Mouse (Mus musculus): Measurements from ENCODE around the gene Rnf39. TPM values are rescaled to one million over a fixed set of nuclear protein-coding genes. Genes with fewer than 3 reads are reported as not detected.

The Rnf39 gene
- total and polyA plus RNA-seq, 2 experiments from 2014 or later, result 2.5 to 4.2 TPM

- Histone ChIP-seq H3K9ac (replicated peaks; ENCODE audit: low read length) (no peak overlapping the region), H3K9me3 (ENCODE audit: low read length) (no peaks in the 10 kb centered on the region), H3K27ac (no peak overlapping the region), H3K36me3 (ENCODE audit: insufficient read depth, low read length) (no peaks in the 10 kb centered on the region), H3K4me3 (ENCODE audit: low read length) (no peak overlapping the region), H3K4me1 (ENCODE audit: insufficient read depth, low read length) (no peaks in the 10 kb centered on the region), H3K27me3 (ENCODE audit: insufficient read depth, low read length) (no peaks in the 10 kb centered on the region; the same call in 1 of the 2 replicates), H3K4me2 (ENCODE audit: low read depth, low read length) (no peak overlapping the region)
- TF ChIP-seq CTCF (IDR thresholded peaks at IDR 0.05; ENCODE audit: low read depth), result no peak
- DNase-seq (ENCODE audit: low spot score) (no peak), ATAC-seq (no peak)
- 74% methylated on average over 3 of the region's 3 CpGs for WGBS
These were observed 49.8 kb downstream of the Rnf39 start for GRCm38 (mm10) chr17:36992336-36993104.

- H3K27ac ChIP-seq, result no peak overlapping the region
- DNase-seq (ENCODE audit: low spot score) (no peak), ATAC-seq (no peak)
- no peaks in the 10 kb centered on the region for H3K4me1 ChIP-seq (ENCODE audit: insufficient read depth, low read length)
- H3K9me3 ChIP-seq (ENCODE audit: low read length), result no peaks in the 10 kb centered on the region
- no peaks in the 10 kb centered on the region; the same call in 1 of the 2 replicates for H3K27me3 ChIP-seq (ENCODE audit: insufficient read depth, low read length)
- H3K36me3 ChIP-seq (ENCODE audit: insufficient read depth, low read length), result no peaks in the 10 kb centered on the region
- no peak overlapping the region for H3K4me2 ChIP-seq (ENCODE audit: low read depth, low read length)
- H3K9ac ChIP-seq (replicated peaks; ENCODE audit: low read length), result no peak overlapping the region
- 95% methylated on average over 4 of the region's 4 CpGs for WGBS
- no peak for TF ChIP-seq CTCF (IDR thresholded peaks at IDR 0.05; ENCODE audit: low read depth)
- H3K4me3 ChIP-seq (ENCODE audit: low read length), result no peak overlapping the region
These were observed 51.1 kb downstream of the Rnf39 start for GRCm38 (mm10) chr17:36993770-36994325.

GRCm38 (mm10) chr17:36994528-36994927 is 51.8 kb downstream of the Rnf39 start:
- ATAC-seq, result no peak
- 90% methylated on average over 2 of the region's 2 CpGs for WGBS
- no peak overlapping the region for H3K4me3 ChIP-seq (ENCODE audit: low read length)

GRCm38 (mm10) chr17:36995448-36995847 is 52.7 kb downstream of the Rnf39 start:
- WGBS, result 55% methylated on average over 3 of the region's 3 CpGs
- H3K9me3 ChIP-seq (ENCODE audit: low read length), result no peaks in the 10 kb centered on the region

More at GRCm38 (mm10) chr17:36994528-36994927, 51.8 kb downstream of the Rnf39 start:
- H3K4me2 ChIP-seq (ENCODE audit: low read depth, low read length), result no peak overlapping the region
- no peak overlapping the region for H3K27ac ChIP-seq
- no peaks in the 10 kb centered on the region for H3K36me3 ChIP-seq (ENCODE audit: insufficient read depth, low read length)
- TF ChIP-seq CTCF (IDR thresholded peaks at IDR 0.05; ENCODE audit: low read depth), result no peak
- H3K9ac ChIP-seq (replicated peaks; ENCODE audit: low read length), result no peak overlapping the region
- H3K9me3 ChIP-seq (ENCODE audit: low read length), result no peaks in the 10 kb centered on the region
- DNase-seq (ENCODE audit: low spot score), result no peak
- H3K27me3 ChIP-seq (ENCODE audit: insufficient read depth, low read length), result no peaks in the 10 kb centered on the region; the same call in 1 of the 2 replicates
- H3K4me1 ChIP-seq (ENCODE audit: insufficient read depth, low read length), result no peaks in the 10 kb centered on the region

GRCm38 (mm10) chr17:36997033-36997735 is 54.5 kb downstream of the Rnf39 start:
- Histone ChIP-seq H3K9me3 (ENCODE audit: low read length) (no peaks in the 10 kb centered on the region), H3K9ac (replicated peaks; ENCODE audit: low read length) (no peak overlapping the region), H3K4me1 (ENCODE audit: insufficient read depth, low read length) (no peaks in the 10 kb centered on the region), H3K4me2 (ENCODE audit: low read depth, low read length) (no peak overlapping the region), H3K27ac (no peak overlapping the region), H3K4me3 (ENCODE audit: low read length) (no peak overlapping the region), H3K36me3 (ENCODE audit: insufficient read depth, low read length) (no peaks in the 10 kb centered on the region), H3K27me3 (ENCODE audit: insufficient read depth, low read length) (no peaks in the 10 kb centered on the region)
- DNase-seq (ENCODE audit: low spot score), result peak; percentile 86
- 28% methylated on average over 7 of the region's 7 CpGs for WGBS
- ATAC-seq, result peak; percentile 73; the same call in 1 of the 2 replicates
- peak; percentile 82 for TF ChIP-seq CTCF (IDR thresholded peaks at IDR 0.05; ENCODE audit: low read depth)

More at GRCm38 (mm10) chr17:36995448-36995847, 52.7 kb downstream of the Rnf39 start:
- no peak overlapping the region for H3K4me3 ChIP-seq (ENCODE audit: low read length)
- no peak for ATAC-seq
- no peaks in the 10 kb centered on the region for H3K27me3 ChIP-seq (ENCODE audit: insufficient read depth, low read length)
- no peak for DNase-seq (ENCODE audit: low spot score)
- no peak overlapping the region for H3K27ac ChIP-seq
- H3K9ac ChIP-seq (replicated peaks; ENCODE audit: low read length), result no peak overlapping the region
- H3K36me3 ChIP-seq (ENCODE audit: insufficient read depth, low read length), result no peaks in the 10 kb centered on the region
- no peak overlapping the region for H3K4me2 ChIP-seq (ENCODE audit: low read depth, low read length)
- H3K4me1 ChIP-seq (ENCODE audit: insufficient read depth, low read length), result no peaks in the 10 kb centered on the region
- TF ChIP-seq CTCF (IDR thresholded peaks at IDR 0.05; ENCODE audit: low read depth), result no peak

Other genes starting within 250 kb of the Rnf39 start
- not detected in 2 replicates for gene H2-M10.5, start 170.0 kb upstream of the Rnf39 start, total RNA-seq (2014; rRNA removed)
- gene H2-M10.5, start 170.0 kb upstream of the Rnf39 start, polyA plus RNA-seq (2015; fragmentation: Nextera tagmentation; extraction: Ambion mirVana), result not detected in 2 replicates
- gene H2-M10.6, start 130.7 kb upstream of the Rnf39 start, total RNA-seq (2014; rRNA removed), result not detected in 2 replicates
- gene H2-M10.6, start 130.7 kb upstream of the Rnf39 start, polyA plus RNA-seq (2015; fragmentation: Nextera tagmentation; extraction: Ambion mirVana), result not detected in 2 replicates
- gene Trim26, start 105.8 kb upstream of the Rnf39 start, total RNA-seq (2014; rRNA removed), result 21.6 and 27.9 TPM in 2 replicates
- 46.7 and 50.6 TPM in 2 replicates for gene Trim26, start 105.8 kb upstream of the Rnf39 start, polyA plus RNA-seq (2015; fragmentation: Nextera tagmentation; extraction: Ambion mirVana)
- gene Trim15, start 75.7 kb upstream of the Rnf39 start, total RNA-seq (2014; rRNA removed), result 0.47 TPM in 1 of 2 replicates, not detected in the other
- gene Trim15, start 75.7 kb upstream of the Rnf39 start, polyA plus RNA-seq (2015; fragmentation: Nextera tagmentation; extraction: Ambion mirVana), result 0.40 and 0.66 TPM in 2 replicates
- 0.11 TPM in 1 of 2 replicates, not detected in the other for gene Trim10, start 73.3 kb upstream of the Rnf39 start, total RNA-seq (2014; rRNA removed)
- gene Trim10, start 73.3 kb upstream of the Rnf39 start, polyA plus RNA-seq (2015; fragmentation: Nextera tagmentation; extraction: Ambion mirVana), result 0.19 and 0.23 TPM in 2 replicates
- gene Trim40, start 52.8 kb upstream of the Rnf39 start, total RNA-seq (2014; rRNA removed), result not detected in 2 replicates
- gene Trim40, start 52.8 kb upstream of the Rnf39 start, polyA plus RNA-seq (2015; fragmentation: Nextera tagmentation; extraction: Ambion mirVana), result 0.13 TPM in 1 of 2 replicates, not detected in the other
- gene Trim31, start 44.8 kb upstream of the Rnf39 start, total RNA-seq (2014; rRNA removed), result not detected in 2 replicates
- not detected in 2 replicates for gene Trim31, start 44.8 kb upstream of the Rnf39 start, polyA plus RNA-seq (2015; fragmentation: Nextera tagmentation; extraction: Ambion mirVana)
- gene Ppp1r11, start 8.8 kb downstream of the Rnf39 start, total RNA-seq (2014; rRNA removed), result 28.4 and 28.5 TPM in 2 replicates
- gene Ppp1r11, start 8.8 kb downstream of the Rnf39 start, polyA plus RNA-seq (2015; fragmentation: Nextera tagmentation; extraction: Ambion mirVana), result 143 and 145 TPM in 2 replicates
- 45.0 and 52.7 TPM in 2 replicates for gene Znrd1, start 15.6 kb downstream of the Rnf39 start, total RNA-seq (2014; rRNA removed)
- gene Znrd1, start 15.6 kb downstream of the Rnf39 start, polyA plus RNA-seq (2015; fragmentation: Nextera tagmentation; extraction: Ambion mirVana), result 49.3 and 51.2 TPM in 2 replicates
- gene Znrd1as, start 15.7 kb downstream of the Rnf39 start, total RNA-seq (2014; rRNA removed), result 1.3 and 3.2 TPM in 2 replicates
- 3.4 and 4.0 TPM in 2 replicates for gene Znrd1as, start 15.7 kb downstream of the Rnf39 start, polyA plus RNA-seq (2015; fragmentation: Nextera tagmentation; extraction: Ambion mirVana)
- not detected in 2 replicates for gene 2410137M14Rik, start 38.3 kb downstream of the Rnf39 start, total RNA-seq (2014; rRNA removed)
- 0.23 and 0.26 TPM in 2 replicates for gene 2410137M14Rik, start 38.3 kb downstream of the Rnf39 start, polyA plus RNA-seq (2015; fragmentation: Nextera tagmentation; extraction: Ambion mirVana)
- 0.97 and 2.5 TPM in 2 replicates for gene H2-M5, start 46.6 kb downstream of the Rnf39 start, total RNA-seq (2014; rRNA removed)
- gene H2-M5, start 46.6 kb downstream of the Rnf39 start, polyA plus RNA-seq (2015; fragmentation: Nextera tagmentation; extraction: Ambion mirVana), result 1.1 and 1.9 TPM in 2 replicates
- 118 and 137 TPM in 2 replicates for gene Zfp57, start 58.2 kb downstream of the Rnf39 start, total RNA-seq (2014; rRNA removed)
- gene Zfp57, start 58.2 kb downstream of the Rnf39 start, polyA plus RNA-seq (2015; fragmentation: Nextera tagmentation; extraction: Ambion mirVana), result 118 and 129 TPM in 2 replicates
- 0.52 TPM in 1 of 2 replicates, not detected in the other for gene Mog, start 80.5 kb downstream of the Rnf39 start, total RNA-seq (2014; rRNA removed)
- 1.5 and 1.7 TPM in 2 replicates for gene Mog, start 80.5 kb downstream of the Rnf39 start, polyA plus RNA-seq (2015; fragmentation: Nextera tagmentation; extraction: Ambion mirVana)
- 519 and 527 TPM in 2 replicates for gene Gabbr1, start 103.0 kb downstream of the Rnf39 start, total RNA-seq (2014; rRNA removed)
- 93.4 and 98.3 TPM in 2 replicates for gene Gabbr1, start 103.0 kb downstream of the Rnf39 start, polyA plus RNA-seq (2015; fragmentation: Nextera tagmentation; extraction: Ambion mirVana)
- gene Olfr90, start 145.6 kb downstream of the Rnf39 start, total RNA-seq (2014; rRNA removed), result not detected in 2 replicates
- gene Olfr90, start 145.6 kb downstream of the Rnf39 start, polyA plus RNA-seq (2015; fragmentation: Nextera tagmentation; extraction: Ambion mirVana), result not detected in 2 replicates
- gene Olfr91, start 155.4 kb downstream of the Rnf39 start, total RNA-seq (2014; rRNA removed), result not detected in 2 replicates
- gene Olfr91, start 155.4 kb downstream of the Rnf39 start, polyA plus RNA-seq (2015; fragmentation: Nextera tagmentation; extraction: Ambion mirVana), result 0.06 TPM in 1 of 2 replicates, not detected in the other
- not detected in 2 replicates for gene Olfr92, start 177.2 kb downstream of the Rnf39 start, total RNA-seq (2014; rRNA removed)
- gene Olfr92, start 177.2 kb downstream of the Rnf39 start, polyA plus RNA-seq (2015; fragmentation: Nextera tagmentation; extraction: Ambion mirVana), result not detected in 2 replicates
- gene Olfr93, start 218.6 kb downstream of the Rnf39 start, total RNA-seq (2014; rRNA removed), result not detected in 2 replicates
- not detected in 2 replicates for gene Olfr93, start 218.6 kb downstream of the Rnf39 start, polyA plus RNA-seq (2015; fragmentation: Nextera tagmentation; extraction: Ambion mirVana)

Data from hindbrain, postnatal 0 days (tissue).